Mouse (Mus musculus) B cell, adult (primary cell): ENCODE measurements around the gene Sfmbt2. TPM values are rescaled to one million over a fixed set of nuclear protein-coding genes. Genes with fewer than 3 reads are reported as not detected.

Experiments
- total RNA-seq: library from RNA; stranded (reverse); gene quantifications from 4 replicates; pipeline ENCODE4 v1.2.4, GENCODE M21; 2023; ENCODE audit not compliant: inconsistent age

Gene Sfmbt2
- total RNA-seq, result 0.18 to 1.3 TPM (median 0.48 TPM) in 4 replicates

DNA sequence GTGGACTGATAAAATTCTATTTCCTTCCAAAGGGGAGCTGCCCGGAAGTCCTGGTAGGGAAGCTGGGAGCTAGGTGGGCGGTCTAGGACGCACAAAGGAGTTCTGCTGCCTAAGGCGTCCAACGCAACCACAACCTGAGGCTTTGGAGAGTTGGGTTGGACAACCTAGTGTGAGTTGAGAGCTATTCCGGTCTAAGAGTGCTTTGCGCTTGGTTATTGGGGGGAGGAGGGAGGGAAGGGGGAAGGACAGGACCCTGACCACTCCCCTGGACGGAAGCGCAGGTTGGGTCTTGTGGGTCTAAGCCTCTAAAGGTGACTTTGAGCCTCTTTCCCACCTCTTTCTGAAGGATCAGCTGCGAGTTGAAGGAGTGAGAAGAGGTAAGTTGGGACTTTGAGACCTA lies at the start of gene Sfmbt2:
TSS of gene Sfmbt2 (plus strand) at position 335 of the 400 bp plus-strand sequence.

Other genes with a start within 250 kb of the Sfmbt2 start
- gene Itih2, start 239.1 kb upstream of the Sfmbt2 start, total RNA-seq, result not detected in 4 replicates
- gene Itih5, start 216.9 kb upstream of the Sfmbt2 start, total RNA-seq, result 1.7 to 2.8 TPM (median 2.3 TPM) in 4 replicates